Mouse (Mus musculus) frontal cortex, postnatal 10 days (tissue): ENCODE data around the gene Dhtkd1.
"Not testable (repeated sequence)": the region's sequence is repeated elsewhere in the genome, so short reads cannot be mapped to it uniquely, and the experiment has no call there.

Experiments used
- DNase-seq, 2 experiments: peaks; one replicate each; pipeline ENCODE4 v3.0.0; 2022; ENCODE audit warnings: low spot score in 2 of 2, mixed read lengths in 1 of 2

The Dhtkd1 gene

DNA sequence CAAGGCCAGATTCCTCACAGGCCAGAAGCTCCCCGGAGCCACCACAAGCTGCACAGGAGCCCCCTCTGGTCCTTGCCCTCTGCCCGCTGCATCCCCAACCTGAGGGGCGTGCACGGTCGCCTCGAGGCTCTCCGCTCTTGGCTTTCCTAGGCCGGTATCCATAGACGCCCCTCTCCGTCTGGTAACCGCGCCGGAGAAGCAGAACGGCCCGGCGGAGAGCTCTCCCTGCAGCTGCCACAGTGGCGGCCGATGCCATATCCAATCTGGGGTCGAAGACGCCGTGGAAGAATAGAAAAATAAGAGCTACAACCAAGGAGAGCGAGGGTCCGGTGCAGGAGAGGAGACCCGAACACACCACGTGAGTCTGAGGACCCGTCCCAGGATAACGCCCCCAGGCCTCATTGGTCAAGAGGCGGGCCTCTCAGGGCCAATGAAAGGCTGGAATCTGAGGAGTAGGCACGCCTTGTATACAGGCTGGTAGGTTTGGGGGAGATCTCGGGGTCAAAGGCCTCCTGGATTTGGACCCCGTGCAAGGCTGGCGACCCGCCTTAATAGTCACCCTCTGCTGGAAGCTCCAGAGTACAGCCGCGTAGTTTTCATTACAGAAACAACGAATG lies at the start of gene Dhtkd1:
TSS of gene Dhtkd1 (minus strand) at position 377 of the 617 bp plus-strand sequence.
- peak; percentile 61 to 72 for DNase-seq

DNA sequence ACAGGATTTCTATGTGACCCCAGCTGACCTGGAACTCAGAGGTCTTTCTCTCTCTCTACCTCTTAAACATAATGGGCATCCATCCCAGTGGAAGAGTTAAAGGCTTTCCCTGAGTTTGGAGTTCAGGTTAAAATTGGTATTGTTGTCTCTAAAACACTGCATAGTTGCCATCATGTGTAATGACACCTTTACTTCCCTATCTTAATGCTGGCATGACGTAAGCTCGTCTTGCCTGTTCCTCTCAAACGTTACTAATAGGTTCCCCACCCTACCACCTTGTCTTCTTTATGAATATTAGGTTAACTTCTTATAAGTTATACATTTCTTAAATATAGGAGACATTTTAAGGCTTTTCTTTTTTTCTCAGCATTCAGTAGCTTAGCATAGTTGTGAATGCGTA lies 34.9 kb upstream of the Dhtkd1 start:
- no peak for DNase-seq

DNA sequence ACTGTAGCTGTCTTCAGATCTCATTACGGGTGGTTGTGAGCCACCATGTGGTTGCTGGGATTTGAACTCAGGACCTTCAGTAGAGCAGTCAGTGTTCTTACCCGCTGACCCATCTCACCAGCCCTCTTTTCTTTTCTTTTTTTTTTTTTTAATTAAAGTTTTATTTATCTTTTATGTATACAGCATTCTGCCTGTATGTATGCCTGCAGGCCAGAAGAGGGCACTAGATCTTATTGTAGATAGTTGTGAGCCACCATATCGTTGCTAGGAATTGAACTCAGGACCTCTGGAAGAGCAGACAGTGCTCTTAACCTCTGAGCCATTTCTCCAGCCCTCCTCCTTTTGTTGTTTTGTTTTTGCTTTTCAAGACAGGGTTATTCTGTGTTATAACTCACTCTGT lies 28.0 kb upstream of the Dhtkd1 start:
- not testable (repeated sequence) for DNase-seq

DNA sequence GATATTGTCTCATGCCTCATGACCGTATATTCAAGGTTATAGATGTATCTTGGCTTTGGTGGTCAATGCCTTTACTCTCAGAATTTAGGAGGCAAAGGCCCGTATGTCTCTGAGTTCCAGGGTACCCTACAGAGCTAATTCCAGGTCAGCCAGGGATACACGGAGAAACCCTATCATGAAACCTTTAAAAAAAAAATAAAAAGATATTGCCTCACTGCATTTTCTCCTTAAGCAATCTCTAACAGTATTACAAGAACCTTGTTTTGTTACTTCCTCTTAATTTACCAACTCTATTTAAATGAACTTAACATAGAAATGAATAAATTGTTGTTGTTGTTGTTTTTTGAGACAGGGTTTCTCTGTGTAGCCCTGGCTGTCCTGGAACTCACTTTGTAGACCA lies 23.4 kb upstream of the Dhtkd1 start:
- DNase-seq = no peak

DNA sequence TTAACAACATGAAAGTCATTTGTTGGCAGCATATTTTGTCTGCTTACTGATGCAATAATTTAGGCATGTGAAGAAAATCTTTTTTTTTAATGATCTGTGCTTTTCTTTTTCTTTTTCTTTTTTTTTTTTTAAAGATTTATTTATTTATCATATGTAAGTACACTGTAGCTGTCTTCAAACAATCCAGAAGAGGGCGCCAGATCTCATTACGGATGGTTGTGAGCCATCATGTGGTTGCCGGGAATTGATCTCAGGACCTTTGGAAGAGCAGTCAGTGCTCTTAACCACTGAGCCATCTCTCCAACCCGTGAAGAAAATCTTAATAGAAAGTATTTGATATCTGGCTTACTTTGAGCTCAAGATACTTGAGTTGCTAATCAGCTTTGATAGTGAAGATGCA lies 21.1 kb upstream of the Dhtkd1 start:
- DNase-seq = not testable (repeated sequence)

DNA sequence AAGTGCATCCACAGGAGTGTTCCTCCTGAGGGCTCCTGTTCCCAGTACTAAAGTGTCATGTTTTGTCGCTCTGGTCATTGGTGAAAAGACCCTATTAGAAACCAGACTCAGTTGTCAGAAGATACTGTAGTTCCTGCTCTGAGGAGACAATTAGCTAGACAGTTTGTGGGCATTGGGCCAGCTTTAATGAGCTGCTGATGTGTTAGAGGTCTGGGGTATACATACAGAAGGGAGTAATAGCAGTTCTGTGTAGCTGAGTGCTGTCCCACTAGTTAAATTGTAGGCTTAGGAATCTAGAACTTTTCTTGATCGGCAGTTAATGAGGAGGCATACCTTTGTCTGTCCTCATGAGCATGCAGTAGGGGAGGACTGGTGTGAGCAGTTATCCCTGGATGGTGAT lies 19.7 kb upstream of the Dhtkd1 start:
- DNase-seq = no peak

DNA sequence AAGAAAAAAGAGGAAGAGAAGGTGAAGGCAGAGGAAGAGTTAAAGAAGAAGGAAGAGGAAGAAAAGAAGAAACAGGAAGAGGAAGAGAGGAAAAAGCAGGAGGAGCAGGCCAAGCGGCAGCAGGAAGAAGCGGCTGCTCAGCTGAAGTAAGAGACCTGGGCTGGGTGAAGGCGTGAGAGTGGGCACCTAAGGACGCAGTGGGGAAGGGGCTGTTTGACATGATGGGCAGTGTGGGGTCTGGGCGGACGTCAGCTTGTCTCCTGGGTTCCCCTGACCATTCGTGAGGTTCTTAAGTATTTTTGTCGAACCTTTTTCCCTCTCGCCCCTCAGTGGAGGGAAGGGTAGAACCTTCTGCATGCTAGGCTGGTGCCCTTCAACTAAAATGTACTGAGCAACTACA lies 15.1 kb upstream of the Dhtkd1 start:
- DNase-seq = no peak

DNA sequence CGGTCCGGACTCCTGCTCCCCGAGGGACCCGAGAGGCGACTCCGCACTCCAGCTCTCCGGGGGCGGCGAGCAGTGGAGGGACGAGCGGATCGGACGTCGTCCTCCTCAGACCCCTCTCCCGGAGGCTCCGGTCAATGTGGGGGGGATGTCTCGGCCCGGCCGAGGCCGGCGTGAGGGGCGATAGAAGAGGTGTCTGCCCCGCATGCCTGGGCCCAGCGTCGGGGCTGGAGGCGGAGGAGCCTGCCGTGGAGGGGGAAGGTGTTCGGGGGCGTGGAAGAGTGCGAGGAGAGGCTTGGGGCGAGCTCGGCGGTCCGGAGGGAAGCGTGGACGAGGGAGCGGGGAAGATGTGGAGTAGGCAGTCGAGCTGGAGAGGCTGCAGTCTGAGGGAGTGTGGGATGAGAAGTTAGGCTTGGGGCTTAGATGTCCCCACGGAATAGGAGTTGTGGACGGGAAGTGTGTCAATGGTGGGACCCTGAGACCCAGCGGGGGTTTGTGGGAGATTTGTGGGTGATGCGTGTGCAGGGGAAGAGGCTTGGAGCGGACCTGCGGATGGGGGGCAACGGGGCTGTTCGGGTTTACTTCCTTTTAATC lies 9.1 kb upstream of the Dhtkd1 start:
- DNase-seq = no peak

DNA sequence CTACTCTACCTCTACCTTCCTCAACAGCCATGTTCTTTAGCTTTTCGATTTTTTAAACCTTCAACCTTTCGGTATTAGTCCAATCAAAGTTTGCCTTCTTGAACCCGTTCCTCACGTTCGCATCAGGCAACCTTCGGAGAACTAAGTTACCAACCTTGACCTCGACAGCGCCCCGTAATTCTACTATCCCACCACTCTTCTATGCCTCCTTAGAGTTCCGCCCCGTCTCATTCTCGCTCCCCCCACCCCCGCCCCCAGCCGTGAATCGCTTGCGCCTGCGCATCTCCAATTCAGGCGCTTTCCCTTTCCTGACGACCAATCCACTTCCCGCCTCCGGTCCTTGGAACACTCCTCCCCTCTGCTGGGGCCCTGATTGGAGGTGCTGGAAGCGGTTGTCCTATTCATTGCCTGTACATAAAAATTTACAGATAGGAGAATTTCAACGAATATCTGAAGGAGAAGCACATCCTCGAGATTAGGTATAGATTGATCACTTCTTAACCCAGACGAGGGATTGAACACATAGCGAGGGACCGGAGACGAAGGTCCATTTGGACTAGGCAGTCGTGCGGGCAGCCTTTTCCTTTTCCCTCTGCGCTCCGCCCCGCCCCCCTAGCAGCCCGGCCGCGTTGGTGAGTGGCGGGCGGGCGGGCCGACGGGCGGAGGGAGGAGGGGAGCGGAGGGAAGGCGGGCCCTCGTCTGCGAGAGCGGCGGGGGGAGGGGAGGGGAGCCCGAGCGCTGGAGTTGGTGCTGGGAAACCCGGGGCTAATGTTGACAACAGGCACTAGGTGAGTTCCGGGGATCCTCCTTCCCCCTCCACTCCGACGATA lies 8.4 kb upstream of the Dhtkd1 start, which contains the start of gene Upf2:
TSS of gene Upf2 (plus strand) at position 704 of the 830 bp plus-strand sequence.
- DNase-seq = peak; percentile 94

DNA sequence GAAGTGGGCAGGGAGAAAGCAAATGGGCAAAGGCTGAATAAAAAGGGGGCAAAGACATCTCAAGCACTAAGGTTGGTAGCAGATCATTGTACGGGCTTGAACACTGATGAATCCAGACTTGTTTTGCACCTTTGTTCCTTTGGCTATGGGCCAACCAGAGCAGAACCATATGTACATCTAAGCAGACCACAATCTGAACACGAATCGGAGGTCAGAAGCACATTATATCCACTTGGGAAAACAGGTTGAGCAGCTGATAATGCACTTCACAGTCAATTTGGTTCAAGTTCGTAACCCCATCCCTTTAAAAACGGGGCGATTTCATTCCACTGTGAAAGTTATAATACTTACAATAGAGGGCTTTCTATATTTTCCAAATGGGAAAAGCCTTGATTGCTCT lies 7.7 kb upstream of the Dhtkd1 start:
- no peak for DNase-seq

DNA sequence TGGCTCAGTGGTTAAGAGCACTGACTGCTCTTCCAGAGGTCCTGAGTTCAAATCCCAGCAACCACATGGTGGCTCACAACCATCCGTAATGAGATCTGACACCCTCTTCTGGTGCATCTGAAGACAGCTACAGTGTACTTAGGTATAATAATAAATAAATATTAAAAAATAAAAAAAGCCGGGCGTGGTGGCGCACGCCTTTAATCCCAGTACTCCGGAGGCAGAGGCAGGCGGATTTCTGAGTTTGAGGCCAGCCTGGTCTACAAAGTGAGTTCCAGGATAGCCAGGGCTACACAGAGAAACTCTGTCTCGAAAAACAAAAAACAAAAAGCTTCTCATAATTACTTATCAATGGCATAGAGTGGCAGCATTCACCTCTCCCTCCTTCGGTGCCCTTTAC lies 7.2 kb upstream of the Dhtkd1 start:
- DNase-seq = not testable (repeated sequence)

DNA sequence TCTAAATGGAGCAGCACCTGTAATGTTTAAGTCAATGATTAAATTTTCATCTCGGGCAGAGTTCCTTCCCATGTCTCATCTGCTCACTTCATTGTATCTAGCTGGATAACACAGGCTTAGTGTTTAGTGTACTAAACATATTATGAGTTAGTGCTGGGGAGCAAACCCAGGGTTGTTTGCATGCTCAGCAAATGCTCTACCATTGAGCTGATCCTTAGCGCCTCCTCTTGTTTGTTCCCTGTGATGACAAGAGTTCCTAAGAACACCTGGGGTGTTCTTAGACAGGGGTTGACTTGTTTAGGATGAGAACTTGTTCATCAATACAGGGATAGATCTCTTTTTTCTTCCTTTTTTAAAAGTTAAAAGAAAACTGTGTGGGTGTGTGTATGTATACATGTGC lies 6.4 kb upstream of the Dhtkd1 start:
- DNase-seq = no peak

DNA sequence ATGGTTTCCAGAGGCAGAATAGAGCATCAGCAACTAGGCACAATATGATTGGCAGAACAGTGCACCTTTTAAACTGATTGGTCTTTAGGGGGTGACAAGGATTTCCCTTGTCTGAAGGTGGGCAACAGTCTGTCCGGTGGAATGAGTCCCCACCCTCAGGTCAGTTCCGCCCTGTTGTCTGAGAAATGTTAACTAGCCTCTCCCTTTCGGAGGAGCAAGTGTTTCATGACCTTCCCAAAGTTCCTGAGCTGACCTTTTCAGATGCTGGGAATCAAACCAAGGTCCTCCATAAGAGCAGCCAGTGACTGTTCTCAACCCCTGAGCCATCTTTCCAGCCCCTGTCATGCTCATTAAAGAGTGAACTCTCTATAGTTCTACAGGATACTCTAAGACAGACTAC lies 4.3 kb upstream of the Dhtkd1 start:
- DNase-seq = no peak

DNA sequence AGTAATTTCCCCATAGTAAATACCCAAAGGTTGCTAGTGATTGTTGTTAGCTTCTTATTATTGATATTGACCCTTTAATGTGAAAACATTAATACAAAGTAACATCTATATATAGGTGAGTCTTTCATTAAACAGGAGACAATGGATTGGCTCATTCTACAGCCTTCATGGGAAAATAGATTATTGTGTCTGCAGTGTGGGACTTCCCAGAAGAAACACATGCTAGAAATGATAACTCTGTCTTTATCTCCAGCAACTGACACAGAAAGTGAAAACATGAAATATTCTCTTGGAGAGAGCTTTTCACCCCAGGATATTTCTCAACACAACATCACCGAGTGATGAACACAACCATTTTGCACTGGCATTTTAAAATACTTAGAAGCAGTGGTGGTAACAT lies 3.0 kb upstream of the Dhtkd1 start:
- no peak for DNase-seq

DNA sequence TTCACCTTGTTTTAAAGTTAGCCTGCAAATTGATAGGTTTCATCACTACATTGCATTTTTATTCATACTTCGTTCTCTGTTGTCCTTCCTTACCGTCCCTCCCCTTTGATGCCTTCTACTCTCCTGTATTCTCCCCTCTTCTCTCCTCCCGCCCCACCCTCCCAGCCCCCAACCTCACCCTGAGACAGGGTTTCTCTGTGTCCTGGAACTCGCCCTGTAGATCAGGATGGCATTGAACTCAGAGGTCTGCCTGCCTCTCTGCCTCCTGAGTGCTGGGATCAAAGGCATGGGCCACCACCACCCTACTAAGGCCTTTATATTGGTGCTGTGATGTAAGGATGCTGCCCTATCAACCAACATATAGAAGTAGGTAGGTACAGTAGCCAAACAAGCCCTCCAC lies 479 bp upstream of the Dhtkd1 start:
- DNase-seq = no peak

DNA sequence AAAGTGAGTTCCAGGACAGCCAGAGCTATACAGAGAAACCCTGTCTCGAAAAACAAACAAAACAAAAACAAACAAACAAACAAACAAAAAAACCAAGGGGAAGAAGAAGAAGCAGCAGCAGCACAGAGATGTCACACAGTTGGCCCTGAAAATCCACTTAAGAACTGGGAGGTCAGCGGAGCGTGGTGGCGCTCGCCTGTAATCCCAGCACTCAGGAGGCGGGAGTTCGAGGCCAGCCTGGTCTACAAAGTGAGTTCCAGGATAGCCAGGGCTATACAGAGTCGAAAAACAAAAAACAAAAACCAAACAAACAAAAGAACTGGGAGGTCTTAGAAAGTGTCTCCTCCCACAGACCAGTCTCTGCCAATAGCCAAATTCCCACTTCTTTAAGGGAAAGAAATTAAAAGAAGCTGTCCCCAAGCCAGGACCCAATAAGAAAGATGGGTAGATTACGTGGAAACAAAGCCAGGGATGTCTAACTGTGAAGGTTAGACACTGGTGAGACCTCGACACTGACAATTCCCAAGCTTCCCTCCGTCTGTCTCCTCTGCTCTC lies 654 bp downstream of the Dhtkd1 start:
- DNase-seq = no peak

DNA sequence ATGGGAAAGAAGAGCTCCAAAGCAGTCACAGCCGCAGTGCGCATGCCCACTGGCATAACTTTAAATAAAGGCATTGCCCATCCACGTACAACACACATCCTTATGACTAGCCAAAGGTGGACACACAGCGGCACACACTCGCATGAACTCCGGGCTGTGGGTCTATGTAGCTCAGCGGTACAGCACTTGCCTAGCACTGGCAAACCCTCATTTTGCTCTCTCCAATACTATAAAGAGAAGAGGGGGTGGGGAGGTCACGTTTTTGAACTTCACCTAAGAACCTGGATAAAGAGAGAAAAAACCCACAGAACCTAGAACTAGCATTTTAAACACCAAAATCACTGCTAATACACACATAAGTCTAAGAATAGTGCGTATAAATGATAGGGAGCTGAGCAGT lies 1.7 kb downstream of the Dhtkd1 start:
- no peak for DNase-seq

DNA sequence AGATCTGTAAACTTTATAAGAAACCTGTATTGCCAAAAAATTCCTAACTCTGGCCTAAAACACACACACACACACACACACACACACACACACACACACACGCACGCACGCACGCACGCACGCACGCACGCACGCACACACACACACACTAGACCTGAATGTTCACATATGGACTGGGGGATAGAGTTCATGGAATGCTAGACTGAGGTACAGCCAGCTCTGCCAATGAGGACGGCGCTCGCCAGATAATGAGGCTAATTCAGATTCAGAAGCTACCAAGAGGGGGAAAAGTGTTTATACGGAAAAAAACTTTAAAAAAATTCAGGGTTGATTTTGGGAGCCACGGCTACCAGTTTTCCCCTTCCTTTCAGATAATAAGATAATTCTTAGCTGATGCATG lies 2.7 kb downstream of the Dhtkd1 start:
- DNase-seq = no peak

DNA sequence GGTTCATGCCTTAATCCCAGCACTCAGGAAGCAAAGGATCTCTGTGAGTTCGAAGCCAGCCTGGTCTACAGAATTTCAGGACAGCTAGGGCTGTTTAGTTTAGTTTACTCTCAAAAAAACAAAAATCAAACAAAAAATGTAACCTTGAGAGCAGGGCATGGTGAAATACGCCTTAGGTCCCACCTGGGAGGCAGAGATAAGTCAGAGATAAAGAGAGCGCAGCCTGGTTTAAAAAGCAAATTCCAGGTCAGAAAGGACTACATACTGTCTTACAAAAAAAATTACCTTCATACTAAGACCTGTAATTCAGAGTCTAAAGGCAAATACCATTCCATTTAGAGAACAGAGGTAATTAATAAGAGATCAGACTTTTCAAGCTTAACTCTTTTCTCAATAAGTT lies 3.3 kb downstream of the Dhtkd1 start:
- no peak for DNase-seq

DNA sequence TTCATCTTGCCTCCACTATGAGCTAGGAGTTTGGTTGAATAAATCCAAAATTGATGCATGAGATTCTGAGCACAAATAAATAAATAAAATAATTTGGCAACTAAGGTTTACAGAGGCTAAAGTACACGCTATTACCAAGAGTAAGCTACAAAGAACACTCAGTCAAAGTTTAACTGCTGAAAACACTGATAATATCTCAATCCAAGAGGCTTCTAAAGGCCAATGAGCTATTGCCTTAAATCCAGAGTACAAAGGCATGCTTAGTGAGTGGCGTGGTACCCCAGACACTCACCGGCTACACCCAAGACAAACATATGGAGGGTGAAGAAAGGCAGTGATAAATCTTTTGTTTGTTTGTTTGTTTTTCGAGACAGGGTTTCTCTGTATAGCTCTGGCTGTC lies 6.0 kb downstream of the Dhtkd1 start:
- DNase-seq = no peak

DNA sequence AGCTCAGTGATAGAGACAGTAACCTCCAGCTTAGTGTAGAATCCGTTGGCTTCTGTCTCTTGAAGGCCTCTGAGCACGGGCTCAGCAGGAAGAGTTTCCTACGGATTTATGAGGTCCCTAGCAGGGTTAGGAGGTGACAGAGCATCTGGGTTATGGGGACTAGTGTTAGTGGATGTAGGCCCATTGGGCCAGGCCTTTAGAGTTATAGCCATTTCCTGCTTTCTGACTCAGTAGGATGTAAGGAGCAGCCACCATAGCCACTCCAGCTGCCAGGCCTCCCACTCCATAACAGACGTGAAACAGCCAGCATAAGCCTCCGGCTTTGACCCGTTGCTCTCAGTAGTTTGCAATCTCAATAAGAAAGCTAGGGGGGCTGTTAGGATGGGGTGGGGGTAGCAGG lies 6.5 kb downstream of the Dhtkd1 start:
- DNase-seq = no peak

DNA sequence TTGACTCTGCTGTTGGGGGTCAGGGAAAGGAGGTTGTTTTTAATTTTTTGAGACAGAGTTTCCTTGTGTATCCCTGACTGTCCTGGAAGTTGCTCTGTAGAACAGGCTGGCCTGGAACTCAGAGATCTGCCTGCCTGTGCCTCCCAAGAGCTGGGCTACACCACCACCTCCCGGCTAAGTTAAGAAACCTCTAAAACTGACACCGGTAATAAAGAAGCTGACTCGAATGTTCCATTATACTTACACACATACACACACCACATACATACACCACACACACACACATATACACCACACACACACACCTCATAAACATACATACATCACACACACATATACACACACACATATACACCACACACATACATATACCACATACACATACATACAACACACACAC lies 7.7 kb downstream of the Dhtkd1 start:
- no peak for DNase-seq

DNA sequence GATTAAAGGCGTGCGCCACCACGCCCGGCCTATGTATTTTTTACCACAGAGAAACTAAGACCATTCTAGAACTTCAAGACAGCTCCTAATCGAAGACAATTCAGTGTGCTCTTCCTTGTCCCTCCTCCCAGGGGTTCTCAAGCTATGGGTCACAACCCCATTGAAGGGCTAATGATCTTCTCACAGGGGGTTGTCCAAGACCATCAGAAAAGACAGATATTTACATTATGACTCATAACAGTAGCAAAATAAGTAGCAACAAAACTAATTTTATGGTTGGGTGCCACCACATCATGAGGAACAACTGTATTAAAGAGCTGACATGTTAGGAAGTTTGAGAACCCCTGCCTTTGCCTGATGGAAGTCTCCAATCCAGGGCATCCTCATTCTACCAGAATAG lies 10.7 kb downstream of the Dhtkd1 start:
- no peak for DNase-seq
